Mouse (Mus musculus) intestine, embryonic 16.5 days (tissue): ENCODE results near the gene Rasip1. TPM values are rescaled to one million over a fixed set of nuclear protein-coding genes. Genes with fewer than 3 reads are reported as not detected.
A peak's percentile ranks its signal among the peaks of the same experiment; 100 is the strongest.

Source experiments
- ATAC-seq: fragments of 200-750 bp; cut with Nextera tagmentation; 2 replicates; pipeline ENCODE4 v1.8.0; 2017; ENCODE audit warnings: moderate TSS enrichment, moderate library complexity
- H3K27ac ChIP-seq: fragments of 300-500 bp; sonication (generic); 2 replicates; pipeline ENCODE4 v1.5.1; 2014; ENCODE audit warnings: mild to moderate bottlenecking, low read length
- H3K27me3 ChIP-seq: fragments of 300-500 bp; sonication (generic); replicated peaks from 2 replicates; pipeline ENCODE4 v1.6.1; 2014; ENCODE audit warnings: low read length, control low read depth, mixed read lengths; ENCODE audit not compliant: control insufficient read depth, insufficient read depth
- H3K36me3 ChIP-seq: fragments of 300-500 bp; sonication (generic); 2 replicates; pipeline ENCODE4 v1.6.1; 2014; ENCODE audit warnings: low read length, control low read depth; ENCODE audit not compliant: control insufficient read depth, insufficient read depth
- H3K4me1 ChIP-seq: fragments of 300-500 bp; sonication (generic); 2 replicates; pipeline ENCODE4 v1.6.1; 2014; ENCODE audit warnings: low read length, control low read depth, mixed read lengths; ENCODE audit not compliant: control insufficient read depth, insufficient read depth
- H3K4me2 ChIP-seq: fragments of 300-500 bp; sonication (generic); 2 replicates; pipeline ENCODE4 v1.6.1; 2014; ENCODE audit warnings: low read depth, low read length, control low read depth
- H3K4me3 ChIP-seq: fragments of 300-500 bp; sonication (generic); 2 replicates; pipeline ENCODE4 v1.5.1; 2014; ENCODE audit warnings: mild to moderate bottlenecking, low read length
- H3K9ac ChIP-seq: fragments of 300-500 bp; sonication (generic); 2 replicates; pipeline ENCODE4 v1.6.1; 2014; ENCODE audit warnings: low read depth, low read length
- H3K9me3 ChIP-seq: fragments of 300-500 bp; sonication (generic); 2 replicates; pipeline ENCODE4 v1.6.1; 2016; ENCODE audit warnings: low read length, control low read depth; ENCODE audit not compliant: control insufficient read depth
- WGBS: fragments of 180-500 bp; shearing (Covaris S2); extraction: QIAGEN DNeasy Blood & Tissue Kit; methylation state at CpG from one replicate; pipeline ENCODE4 v1.1.7; 2014; 5-methylcytosine and 5-hydroxymethylcytosine counted together
- polyA plus RNA-seq: library from polyadenylated mRNA; unstranded; fragments of >200 nt; fragmentation: Nextera tagmentation; extraction: Ambion mirVana; gene quantifications from 2 replicates; pipeline ENCODE4 v1.2.1, GENCODE M21; 2015

The Rasip1 gene
- polyA plus RNA-seq, 1 experiment from 2014 or later, result 3.4 TPM

- WGBS, result 69% methylated on average over 1 of the region's 1 CpGs
- H3K4me2 ChIP-seq, result no peak overlapping the region
- H3K9ac ChIP-seq, result no peak overlapping the region
- H3K4me1 ChIP-seq, result peaks cover 10% of the 10 kb centered on the region; the same call in 1 of the 2 replicates
- no peak overlapping the region for H3K4me3 ChIP-seq
- no peaks in the 10 kb centered on the region for H3K36me3 ChIP-seq
- H3K27me3 ChIP-seq, result 0 out of 2 replicates have a peak, but pooled peaks cover 2% of the 10 kb centered on the region
- no peak for ATAC-seq
- no peak overlapping the region for H3K27ac ChIP-seq
- H3K9me3 ChIP-seq, result no peaks in the 10 kb centered on the region
Measured at GRCm38 (mm10) chr7:45596107-45596506, 31.2 kb upstream of the Rasip1 start.

GRCm38 (mm10) chr7:45597013-45597412, 30.3 kb upstream of the Rasip1 start:
- Histone ChIP-seq H3K27ac (no peak overlapping the region), H3K4me3 (no peak overlapping the region), H3K27me3 (0 out of 2 replicates have a peak, but pooled peaks cover 2% of the 10 kb centered on the region), H3K9ac (no peak overlapping the region), H3K4me2 (no peak overlapping the region), H3K4me1 (peaks cover 13% of the 10 kb centered on the region), H3K9me3 (no peaks in the 10 kb centered on the region), H3K36me3 (no peaks in the 10 kb centered on the region)
- WGBS, result 89% methylated on average over 5 of the region's 5 CpGs
- ATAC-seq, result no peak

DNA sequence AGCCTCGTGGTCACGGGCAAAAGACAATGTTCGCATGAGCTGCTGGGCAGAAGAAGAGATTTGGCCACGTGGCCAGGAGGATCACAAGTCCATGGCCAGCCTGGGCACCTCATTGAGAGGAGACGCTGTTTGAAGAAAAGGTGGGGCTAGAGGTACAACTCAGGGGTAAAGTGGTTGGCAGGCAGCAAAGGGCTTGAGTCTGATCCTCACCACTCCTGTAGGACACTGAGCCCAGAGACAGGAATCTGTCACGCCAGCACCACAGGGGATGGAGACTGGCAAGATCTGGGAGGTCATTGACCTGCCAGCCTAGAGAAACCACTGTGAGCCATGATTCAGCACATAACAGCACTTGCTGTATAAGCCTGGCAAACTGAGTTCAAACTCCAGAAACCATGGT, 29.8 kb upstream of the Rasip1 start:
- H3K9ac ChIP-seq, result no peak overlapping the region
- H3K27ac ChIP-seq, result no peak overlapping the region
- H3K36me3 ChIP-seq, result no peaks in the 10 kb centered on the region
- 93% methylated on average over 6 of the region's 6 CpGs for WGBS
- H3K4me2 ChIP-seq, result no peak overlapping the region
- H3K27me3 ChIP-seq, result 0 out of 2 replicates have a peak, but pooled peaks cover 2% of the 10 kb centered on the region
- no peak overlapping the region for H3K4me3 ChIP-seq
- no peak for ATAC-seq
- H3K4me1 ChIP-seq, result peaks cover 13% of the 10 kb centered on the region
- no peaks in the 10 kb centered on the region for H3K9me3 ChIP-seq

DNA sequence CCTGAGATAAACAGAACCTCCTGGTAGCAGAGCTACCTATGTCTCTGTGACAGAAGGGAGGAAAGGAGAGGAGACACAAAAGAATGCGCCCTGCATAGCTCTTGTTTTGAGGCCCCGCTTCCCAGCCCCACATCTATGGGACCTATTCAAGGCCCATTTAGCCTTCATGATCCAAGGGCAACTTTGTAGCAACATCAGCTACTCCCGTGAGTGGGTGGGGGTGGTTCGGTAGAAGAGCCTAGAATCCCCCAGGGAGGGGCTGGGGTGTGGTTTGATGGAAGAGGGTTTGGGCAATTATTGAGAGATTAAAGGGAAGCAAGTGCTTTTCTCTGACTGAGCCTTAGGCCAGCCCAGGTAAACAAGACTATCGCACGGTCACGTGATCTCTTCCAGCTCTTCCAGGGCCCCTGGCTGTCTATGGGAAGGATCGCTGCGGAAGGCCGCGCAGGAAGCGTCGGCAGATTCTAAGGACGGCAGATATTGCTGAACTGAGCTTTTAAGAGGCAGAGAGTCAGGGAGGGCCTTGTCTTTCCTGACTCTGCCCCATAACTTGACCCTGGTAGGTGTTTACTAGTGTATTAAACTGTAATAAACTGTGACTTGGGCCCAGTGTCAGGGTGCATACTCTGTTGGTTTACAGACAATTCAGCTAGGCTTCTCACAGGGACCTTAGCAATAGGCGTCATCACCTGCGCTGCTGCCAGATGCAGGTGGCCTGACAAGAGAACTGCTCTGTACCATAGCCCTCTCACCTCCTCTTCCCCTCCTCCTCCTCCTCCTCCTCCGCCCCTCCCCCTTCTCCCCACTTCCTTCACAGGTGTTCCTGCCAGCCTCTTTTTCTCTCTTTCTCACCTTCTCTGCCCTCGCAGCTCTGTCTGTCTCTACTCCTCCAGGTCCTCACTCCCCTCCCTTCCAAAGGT, 28.1 kb upstream of the Rasip1 start:
- no peak overlapping the region; the same call in 1 of the 2 replicates for H3K4me3 ChIP-seq
- peak overlapping the region; percentile 33; the same call in 1 of the 2 replicates for H3K9ac ChIP-seq
- ATAC-seq, result peak; percentile 78
- H3K9me3 ChIP-seq, result no peaks in the 10 kb centered on the region
- WGBS, result 34% methylated on average over 18 of the region's 18 CpGs
- H3K4me2 ChIP-seq, result peak overlapping the region; percentile 35
- no peaks in the 10 kb centered on the region for H3K36me3 ChIP-seq
- H3K27me3 ChIP-seq, result 0 out of 2 replicates have a peak, but pooled peaks cover 2% of the 10 kb centered on the region
- H3K4me1 ChIP-seq, result peaks cover 13% of the 10 kb centered on the region
- H3K27ac ChIP-seq, result no peak overlapping the region

DNA sequence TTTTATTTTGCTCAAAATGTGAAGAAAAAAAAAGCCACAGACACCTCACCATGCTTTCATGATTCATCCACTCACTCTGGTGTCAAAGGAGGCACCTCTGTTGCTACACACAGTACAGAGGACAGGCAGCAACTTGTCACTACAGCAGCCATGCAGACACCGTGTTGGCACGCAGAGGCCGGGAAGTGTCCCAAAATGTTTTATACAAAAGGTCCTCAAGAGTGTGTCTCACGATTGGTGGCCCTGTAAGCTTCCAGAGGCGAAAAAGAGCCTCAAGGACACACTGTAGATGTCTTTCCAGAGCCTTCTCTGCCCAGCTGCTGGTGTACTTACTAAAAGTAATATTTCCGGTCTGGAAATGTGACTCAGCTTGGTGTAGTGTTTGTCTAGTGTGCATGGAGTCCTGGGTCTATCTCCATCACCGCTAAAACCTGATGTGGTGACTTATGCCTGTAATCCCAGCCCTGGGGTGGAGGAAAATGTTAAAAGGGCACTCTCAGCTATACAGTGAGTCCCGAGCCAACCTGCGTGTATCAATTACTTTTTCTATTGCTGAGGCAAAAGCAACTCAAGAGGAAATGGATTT, 21.5 kb upstream of the Rasip1 start:
- Histone ChIP-seq H3K9me3 (no peaks in the 10 kb centered on the region), H3K27me3 (no peaks in the 10 kb centered on the region), H3K4me3 (no peak overlapping the region), H3K4me1 (peaks cover 3% of the 10 kb centered on the region; the same call in 1 of the 2 replicates), H3K4me2 (no peak overlapping the region), H3K36me3 (no peaks in the 10 kb centered on the region), H3K9ac (no peak overlapping the region), H3K27ac (no peak overlapping the region)
- ATAC-seq, result no peak
- WGBS, result 74% methylated on average over 9 of the region's 9 CpGs

GRCm38 (mm10) chr7:45609511-45609910, 17.8 kb upstream of the Rasip1 start:
- Histone ChIP-seq H3K4me3 (no peak overlapping the region), H3K9me3 (no peaks in the 10 kb centered on the region), H3K27me3 (no peaks in the 10 kb centered on the region), H3K4me2 (no peak overlapping the region), H3K9ac (no peak overlapping the region), H3K27ac (no peak overlapping the region), H3K36me3 (no peaks in the 10 kb centered on the region), H3K4me1 (no peaks in the 10 kb centered on the region)
- 70% methylated on average over 1 of the region's 1 CpGs for WGBS
- no peak for ATAC-seq

DNA sequence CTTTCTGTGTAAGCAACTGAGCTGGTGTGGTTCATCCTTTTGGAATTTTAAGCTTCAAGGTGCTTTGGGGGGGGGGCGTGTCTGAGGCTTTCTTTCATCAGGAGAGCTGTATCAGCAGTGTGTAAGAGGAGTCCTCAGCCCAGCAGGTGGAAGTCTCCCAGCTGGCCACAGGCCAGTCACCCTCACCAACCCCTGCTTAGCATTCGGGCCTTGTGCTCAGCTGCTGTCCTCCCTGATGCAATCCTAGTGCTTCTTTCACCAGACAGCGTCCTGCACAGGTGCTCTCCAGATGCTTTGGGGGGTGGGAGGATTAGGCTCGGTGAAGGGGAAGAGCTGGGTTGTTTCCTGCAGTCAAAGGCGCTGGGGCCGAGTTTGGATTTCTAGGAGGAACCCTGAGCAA, 11.0 kb upstream of the Rasip1 start:
- H3K27ac ChIP-seq, result no peak overlapping the region
- no peak; the same call in 1 of the 2 replicates for ATAC-seq
- H3K36me3 ChIP-seq, result no peaks in the 10 kb centered on the region
- peaks cover 20% of the 10 kb centered on the region for H3K27me3 ChIP-seq
- WGBS, result 45% methylated on average over 6 of the region's 6 CpGs
- no peak overlapping the region for H3K4me3 ChIP-seq
- H3K4me1 ChIP-seq, result peaks cover 3% of the 10 kb centered on the region; the same call in 1 of the 2 replicates
- H3K4me2 ChIP-seq, result no peak overlapping the region
- H3K9me3 ChIP-seq, result no peaks in the 10 kb centered on the region
- H3K9ac ChIP-seq, result no peak overlapping the region

GRCm38 (mm10) chr7:45617042-45617695, 10.1 kb upstream of the Rasip1 start, which contains the start of gene Fut1:
TSS of gene Fut1 (plus strand) at chr7:45617289.
- Histone ChIP-seq H3K9me3 (no peaks in the 10 kb centered on the region), H3K36me3 (no peaks in the 10 kb centered on the region), H3K27me3 (peaks cover 20% of the 10 kb centered on the region), H3K9ac (0 out of 2 replicates have a peak within 1 kb of the TSS, but pooled peaks have one; percentile 15), H3K4me3 (peak within 1 kb of the TSS; percentile 17), H3K4me2 (peak within 1 kb of the TSS; percentile 34), H3K4me1 (peaks cover 3% of the 10 kb centered on the region; the same call in 1 of the 2 replicates), H3K27ac (no peak within 1 kb of the TSS)
- WGBS, result 6% methylated on average over 29 of the region's 31 CpGs
- ATAC-seq, result peak; percentile 71

- H3K4me1 ChIP-seq, result peaks cover 3% of the 10 kb centered on the region; the same call in 1 of the 2 replicates
- H3K9me3 ChIP-seq, result no peaks in the 10 kb centered on the region
- no peak overlapping the region for H3K9ac ChIP-seq
- peaks cover 20% of the 10 kb centered on the region for H3K27me3 ChIP-seq
- WGBS, result 83% methylated on average over 5 of the region's 5 CpGs
- H3K4me2 ChIP-seq, result no peak overlapping the region
- no peaks in the 10 kb centered on the region for H3K36me3 ChIP-seq
- H3K4me3 ChIP-seq, result no peak overlapping the region
- H3K27ac ChIP-seq, result no peak overlapping the region
- no peak for ATAC-seq
Measured at GRCm38 (mm10) chr7:45618316-45618715, 9.0 kb upstream of the Rasip1 start.
